Mouse (Mus musculus) kidney, adult 2 months (tissue): ENCODE measurements around the gene 1700123O20Rik. TPM values are rescaled to one million over a fixed set of nuclear protein-coding genes. Genes with fewer than 3 reads are reported as not detected.

Experiments used
- DNase-seq: peaks from one replicate; pipeline ENCODE4 v3.0.0; 2021
- H3K27ac ChIP-seq: fragments of 200-500 bp; 2 replicates; pipeline ENCODE4 v1.5.1; 2012; ENCODE audit warnings: low read depth, low read length, control low read depth, inconsistent platforms; ENCODE audit not compliant: insufficient read depth
- H3K27me3 ChIP-seq: fragments of 200-500 bp; replicated peaks from 2 replicates; pipeline ENCODE4 v1.6.1; 2012; ENCODE audit warnings: mild to moderate bottlenecking, moderate library complexity, low read length, inconsistent platforms; ENCODE audit not compliant: control insufficient read depth, insufficient read depth
- H3K36me3 ChIP-seq: fragments of 200-500 bp; 2 replicates; pipeline ENCODE4 v1.6.1; 2012; ENCODE audit warnings: mild to moderate bottlenecking, moderate library complexity, low read length, inconsistent platforms; ENCODE audit not compliant: control insufficient read depth, insufficient read depth
- H3K4me1 ChIP-seq: fragments of 200-500 bp; 2 replicates; pipeline ENCODE4 v1.6.1; 2011; ENCODE audit warnings: low read length; ENCODE audit not compliant: control insufficient read depth, insufficient read depth
- H3K4me3 ChIP-seq: fragments of 200-500 bp; 2 replicates; pipeline ENCODE4 v1.5.1; 2011; ENCODE audit warnings: mild to moderate bottlenecking, low read depth, low read length, control low read depth; ENCODE audit not compliant: insufficient read depth
- CTCF ChIP-seq: fragments of 200-500 bp; conservative IDR thresholded peaks from 2 replicates; pipeline ENCODE4 v1.5.1; 2011; ENCODE audit warnings: low read depth, mild to moderate bottlenecking, control low read depth, low read length, moderate library complexity, mixed read lengths; ENCODE audit not compliant: insufficient read depth, insufficient read length
- POLR2A ChIP-seq: fragments of 200-500 bp; IDR thresholded peaks from one replicate; pipeline ENCODE4 v1.6.1; 2011; ENCODE audit warnings: low read depth, low read length, control low read depth
- WGBS: fragments of 180-500 bp; shearing (Covaris S2); methylation state at CpG from one replicate; pipeline ENCODE4 v1.1.7; 2018; 5-methylcytosine and 5-hydroxymethylcytosine counted together
- polyA plus RNA-seq: library from polyadenylated mRNA; depleted of rRNA; stranded (reverse); fragments of >200 nt; gene quantifications from 2 replicates; pipeline ENCODE4 v1.2.3, GENCODE M21; 2012

1700123O20Rik gene
- polyA plus RNA-seq, 1 experiment = 54.0 TPM

DNA sequence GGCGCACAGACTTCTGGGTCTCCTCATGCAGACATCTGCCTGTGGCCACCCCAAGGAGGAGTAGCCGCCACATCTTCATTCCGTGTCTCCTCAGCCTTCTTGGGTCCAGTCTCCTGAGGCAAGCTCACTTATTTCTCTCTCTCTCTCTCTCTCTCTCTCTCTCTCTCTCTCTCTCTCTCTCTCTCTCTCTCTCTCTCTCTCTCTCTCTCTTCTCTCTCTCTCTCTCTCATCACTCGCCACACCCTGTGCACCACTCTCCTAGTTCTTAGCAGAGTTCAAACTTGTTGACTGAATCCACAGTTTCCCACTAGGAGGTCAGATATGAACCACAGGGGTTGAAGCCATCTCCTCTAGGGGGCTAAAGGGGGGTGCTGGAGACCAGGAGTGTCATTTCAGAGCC is 12.7 kb downstream of the 1700123O20Rik start, which contains the start of gene Gm29776:
Gm29776 (minus strand) TSS at position 101 of the 400 bp plus-strand sequence.
- no peak within 1 kb of the TSS for H3K27ac ChIP-seq
- DNase-seq = no peak
- no peak within 1 kb of the TSS for H3K4me3 ChIP-seq
- H3K36me3 ChIP-seq = no peaks in the 10 kb centered on the region
- WGBS = 91% methylated on average over 4 of the region's 4 CpGs
- H3K27me3 ChIP-seq = no peaks in the 10 kb centered on the region
- peaks cover 7% of the 10 kb centered on the region for H3K4me1 ChIP-seq
- TF ChIP-seq POLR2A = no peak
- TF ChIP-seq CTCF = no peak

DNA sequence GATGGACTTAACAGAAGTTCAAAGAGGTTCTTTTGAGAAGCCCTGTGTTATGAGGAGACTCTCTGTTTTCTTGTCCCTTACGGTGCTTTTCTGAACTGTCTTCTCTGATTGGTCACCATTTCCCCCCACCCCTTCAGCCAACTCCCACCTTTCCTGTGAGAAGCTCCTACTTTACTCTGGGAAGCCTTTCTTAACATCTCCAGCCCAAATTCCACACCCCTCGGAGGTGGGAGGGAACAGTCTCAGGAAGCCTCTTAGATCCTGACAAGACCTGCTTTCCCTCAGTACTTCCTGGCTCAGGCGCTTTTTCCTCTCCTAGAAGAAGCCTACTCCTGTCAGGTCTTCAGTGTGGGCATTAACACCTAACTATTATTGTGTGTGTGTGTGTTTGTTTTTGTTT is 13.6 kb downstream of the 1700123O20Rik start:
- no peak for DNase-seq
- Histone ChIP-seq H3K4me1 (peaks cover 5% of the 10 kb centered on the region), H3K36me3 (no peaks in the 10 kb centered on the region), H3K27ac (no peak overlapping the region), H3K27me3 (no peaks in the 10 kb centered on the region), H3K4me3 (no peak overlapping the region)
- 58% methylated on average over 3 of the region's 3 CpGs for WGBS
- TF ChIP-seq CTCF (no peak), POLR2A (no peak)

GRCm38 (mm10) chr14:54701298-54701697 is 15.3 kb downstream of the 1700123O20Rik start:
- 7% methylated on average over 6 of the region's 6 CpGs for WGBS
- no peak for TF ChIP-seq POLR2A
- peak; percentile 94 for TF ChIP-seq CTCF
- H3K27ac ChIP-seq = no peak overlapping the region
- DNase-seq = peak; percentile 79
- H3K4me3 ChIP-seq = no peak overlapping the region
- no peaks in the 10 kb centered on the region for H3K27me3 ChIP-seq
- H3K36me3 ChIP-seq = no peaks in the 10 kb centered on the region
- no peaks in the 10 kb centered on the region for H3K4me1 ChIP-seq

DNA sequence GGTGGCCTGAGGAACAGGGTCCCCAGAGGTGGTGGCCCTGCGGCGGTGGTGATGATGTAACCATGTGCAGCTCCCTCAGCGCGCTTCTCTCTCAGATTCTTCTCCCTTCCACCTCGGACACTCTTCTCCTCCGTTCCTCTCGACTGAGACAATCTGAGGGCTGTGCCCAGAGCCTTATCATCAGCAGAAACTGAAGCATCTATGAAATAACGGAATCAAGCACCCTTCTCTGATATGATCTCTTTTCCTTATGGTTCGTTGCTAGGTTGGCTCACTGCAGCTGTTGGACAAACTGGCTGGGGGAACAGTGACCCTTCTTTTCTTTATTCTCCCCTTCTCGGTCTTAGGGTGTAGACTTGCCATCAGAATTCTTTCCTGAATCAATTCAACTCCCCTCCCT is 17.2 kb downstream of the 1700123O20Rik start:
- 34% methylated on average over 10 of the region's 10 CpGs for WGBS

GRCm38 (mm10) chr14:54705844-54706243 is 19.8 kb downstream of the 1700123O20Rik start:
- Histone ChIP-seq H3K27ac (no peak overlapping the region), H3K4me1 (no peaks in the 10 kb centered on the region), H3K36me3 (no peaks in the 10 kb centered on the region), H3K4me3 (no peak overlapping the region), H3K27me3 (no peaks in the 10 kb centered on the region)
- TF ChIP-seq CTCF = no peak
- WGBS = 68% methylated on average over 5 of the region's 5 CpGs
- DNase-seq = no peak

More for the DNA sequence above, 17.2 kb downstream of the 1700123O20Rik start:
- H3K4me1 ChIP-seq = no peaks in the 10 kb centered on the region
- no peak overlapping the region for H3K4me3 ChIP-seq
- DNase-seq = no peak
- H3K27me3 ChIP-seq = no peaks in the 10 kb centered on the region
- TF ChIP-seq CTCF (no peak), POLR2A (no peak)
- no peak overlapping the region for H3K27ac ChIP-seq
- H3K36me3 ChIP-seq = no peaks in the 10 kb centered on the region

- H3K4me3 ChIP-seq = no peak overlapping the region
- TF ChIP-seq POLR2A = no peak
- 65% methylated on average over 17 of the region's 17 CpGs for WGBS
- no peaks in the 10 kb centered on the region for H3K4me1 ChIP-seq
- H3K36me3 ChIP-seq = no peaks in the 10 kb centered on the region
- no peak for DNase-seq
- no peaks in the 10 kb centered on the region for H3K27me3 ChIP-seq
- no peak overlapping the region for H3K27ac ChIP-seq
Measured at GRCm38 (mm10) chr14:54706589-54707320, 20.7 kb downstream of the 1700123O20Rik start.

GRCm38 (mm10) chr14:54709054-54709453 is 23.0 kb downstream of the 1700123O20Rik start:
- DNase-seq = no peak
- H3K27me3 ChIP-seq = no peaks in the 10 kb centered on the region
- no peak overlapping the region for H3K4me3 ChIP-seq
- no peak overlapping the region for H3K27ac ChIP-seq
- WGBS = 93% methylated on average over 9 of the region's 9 CpGs
- TF ChIP-seq CTCF = no peak
- TF ChIP-seq POLR2A = no peak
- no peaks in the 10 kb centered on the region for H3K36me3 ChIP-seq
- H3K4me1 ChIP-seq = no peaks in the 10 kb centered on the region; the same call in 1 of the 2 replicates

DNA sequence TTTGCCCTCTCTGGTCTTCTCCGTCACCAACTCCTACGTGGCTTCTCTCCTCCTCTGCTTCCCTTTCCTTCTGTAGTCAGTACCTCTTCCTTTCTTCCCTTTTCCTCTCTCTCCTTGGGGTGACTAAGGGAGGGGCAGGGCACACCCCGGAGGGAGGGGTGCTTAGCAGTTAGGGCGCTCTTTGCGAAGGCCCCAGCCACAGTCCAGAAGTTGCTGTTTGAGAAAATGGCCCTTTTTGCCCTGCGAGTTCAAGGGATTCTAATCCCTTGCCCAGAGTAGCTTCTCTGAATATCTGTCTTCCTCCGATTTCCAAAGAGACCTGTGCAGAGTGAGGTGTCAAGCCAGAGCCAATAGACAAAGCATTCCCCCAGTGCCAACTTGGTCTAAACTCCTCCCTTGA is 26.1 kb downstream of the 1700123O20Rik start, which contains the start of gene Cebpe:
Cebpe (minus strand) TSS at position 101 of the 400 bp plus-strand sequence.
- 81% methylated on average over 7 of the region's 7 CpGs for WGBS
- no peak for TF ChIP-seq POLR2A
- TF ChIP-seq CTCF = no peak
- Histone ChIP-seq H3K27ac (peak within 1 kb of the TSS; percentile 34), H3K27me3 (no peaks in the 10 kb centered on the region), H3K4me3 (no peak within 1 kb of the TSS), H3K4me1 (no peaks in the 10 kb centered on the region; the same call in 1 of the 2 replicates), H3K36me3 (no peaks in the 10 kb centered on the region)
- DNase-seq = no peak
